Mouse (Mus musculus): ENCODE results near the gene Ciart. TPM values are rescaled to one million over a fixed set of nuclear protein-coding genes. Genes with fewer than 3 reads are reported as not detected.
A peak's percentile ranks its signal among the peaks of the same experiment; 100 is the strongest.

Ciart gene
- total and polyA plus RNA-seq, 3 experiments, result 1.0 to 5.1 (median 1.0) TPM

- peaks cover 25 to 62% of the 10 kb centered on the region in 2 experiments for H3K36me3 ChIP-seq (replicated peaks in 1 of 2; ENCODE audit: control insufficient read depth in 1 of 2, insufficient read depth in 1 of 2, low read length in 1 of 2)
- H3K4me2 ChIP-seq (ENCODE audit: insufficient read depth, low read depth, poor library complexity, severe bottlenecking), result peak overlapping the region; percentile 87
- no peaks in the 10 kb centered on the region for H3K27me3 ChIP-seq (replicated peaks)
- TF ChIP-seq NELFE (IDR thresholded peaks at IDR 0.05; ENCODE audit: low read depth, low read length), result no peak
- DNase-seq (ENCODE audit: extremely low read depth), result no peak
- H3K4me3 ChIP-seq (replicated peaks in 1 of 3; ENCODE audit: low read depth in 2 of 3, low read length in 2 of 3, poor library complexity in 1 of 3), result peak overlapping the region; percentile 68 to 96 (median 94)
- H3K4me1 ChIP-seq (ENCODE audit: control insufficient read depth in 1 of 2, insufficient read depth in 2 of 2), result peaks cover 3 to 19% of the 10 kb centered on the region in 2 experiments; a peak in 3 of 4 replicates
- H3K27ac ChIP-seq (ENCODE audit: insufficient read depth, low read depth), result no peak overlapping the region
- in situ Hi-C loops (cut with MboI; ENCODE audit: low pct_ligation_motif_present, low pct_unique_long_range_greater_than_20kb, low sequenced_read_pairs), result no loop called here
- dilution Hi-C loops (cut with MboI; ENCODE audit: extremely low pct_ligation_motif_present, extremely low pct_unique_long_range_greater_than_20kb, low sequenced_read_pairs), result no loop called here
- peak overlapping the region; percentile 88 for H3K9ac ChIP-seq (ENCODE audit: insufficient read depth, low read depth)
- H3K79me2 ChIP-seq (replicated peaks; ENCODE audit: control insufficient read depth, extremely low read depth, insufficient read depth, poor library complexity, severe bottlenecking), result peaks cover 43% of the 10 kb centered on the region
- H3K9me3 ChIP-seq (replicated peaks; ENCODE audit: low read length), result no peaks in the 10 kb centered on the region
Measured at GRCm38 (mm10) chr3:95870976-95871375, 11.1 kb downstream of the Ciart start.

- Histone ChIP-seq H3K9ac (ENCODE audit: insufficient read depth, low read depth) (no peak overlapping the region), H3K36me3 (replicated peaks in 1 of 2; ENCODE audit: control insufficient read depth in 1 of 2, insufficient read depth in 1 of 2, low read length in 1 of 2) (peaks cover 41 to 74% of the 10 kb centered on the region in 2 experiments), H3K4me1 (ENCODE audit: control insufficient read depth in 1 of 2, insufficient read depth in 2 of 2) (peaks cover 3 to 16% of the 10 kb centered on the region in 2 experiments; a peak in 3 of 4 replicates), H3K27me3 (replicated peaks) (no peaks in the 10 kb centered on the region), H3K27ac (ENCODE audit: insufficient read depth, low read depth) (no peak overlapping the region), H3K79me2 (replicated peaks; ENCODE audit: control insufficient read depth, extremely low read depth, insufficient read depth, poor library complexity, severe bottlenecking) (peaks cover 27% of the 10 kb centered on the region), H3K4me3 (replicated peaks in 1 of 3; ENCODE audit: low read depth in 2 of 3, low read length in 2 of 3, poor library complexity in 1 of 3) (no peak overlapping the region), H3K4me2 (ENCODE audit: insufficient read depth, low read depth, poor library complexity, severe bottlenecking) (no peak overlapping the region), H3K9me3 (replicated peaks; ENCODE audit: low read length) (no peaks in the 10 kb centered on the region)
- DNase-seq (ENCODE audit: extremely low read depth), result no peak
- dilution Hi-C loops (cut with MboI; ENCODE audit: extremely low pct_ligation_motif_present, extremely low pct_unique_long_range_greater_than_20kb, low sequenced_read_pairs), result no loop called here
- in situ Hi-C loops (cut with MboI; ENCODE audit: low pct_ligation_motif_present, low pct_unique_long_range_greater_than_20kb, low sequenced_read_pairs), result loop anchor here (5.0 kb wide), 1 partner anchor 35 kb away; the partner anchor contains the start of gene Car14
- no peak for TF ChIP-seq NRF1 (IDR thresholded peaks at IDR 0.05; ENCODE audit: low read depth, low read length)
- TF ChIP-seq ZNF384 (IDR thresholded peaks at IDR 0.05; ENCODE audit: low read depth, low read length), result no peak
- TF ChIP-seq RCOR1 (conservative IDR thresholded peaks at IDR 0.05; ENCODE audit: low read depth, low read length), result no peak
- no peak for TF ChIP-seq HCFC1 (IDR thresholded peaks at IDR 0.05; ENCODE audit: low read depth, low read length)
- no peak for TF ChIP-seq RAD21 (IDR thresholded peaks at IDR 0.05; ENCODE audit: low read depth, low read length)
- TF ChIP-seq USF1 (IDR thresholded peaks at IDR 0.05; ENCODE audit: low read depth, low read length), result no peak
- TF ChIP-seq ZMIZ1 (IDR thresholded peaks at IDR 0.05; ENCODE audit: low read depth, low read length), result no peak
- no peak for TF ChIP-seq MAFK (IDR thresholded peaks at IDR 0.05; ENCODE audit: insufficient replicate concordance, low read length)
- no peak for TF ChIP-seq MXI1 (IDR thresholded peaks at IDR 0.05; ENCODE audit: low read depth, low read length)
- TF ChIP-seq ETS1 (conservative IDR thresholded peaks at IDR 0.05; ENCODE audit: low read depth, low read length), result no peak
- TF ChIP-seq MAZ (IDR thresholded peaks at IDR 0.05; ENCODE audit: low read depth, low read length), result no peak
- TF ChIP-seq KAT2A (IDR thresholded peaks at IDR 0.05; ENCODE audit: insufficient replicate concordance, low read length), result no peak
Measured at GRCm38 (mm10) chr3:95867408-95867807, 14.6 kb downstream of the Ciart start.

- Histone ChIP-seq H3K9ac (ENCODE audit: insufficient read depth, low read depth) (no peak overlapping the region), H3K4me1 (ENCODE audit: control insufficient read depth in 1 of 2, insufficient read depth in 2 of 2) (peaks cover 3 to 13% of the 10 kb centered on the region in 2 experiments; a peak in 3 of 4 replicates), H3K27ac (ENCODE audit: insufficient read depth, low read depth) (no peak overlapping the region), H3K27me3 (replicated peaks) (no peaks in the 10 kb centered on the region), H3K9me3 (replicated peaks; ENCODE audit: low read length) (no peaks in the 10 kb centered on the region), H3K36me3 (replicated peaks in 1 of 2; ENCODE audit: control insufficient read depth in 1 of 2, insufficient read depth in 1 of 2, low read length in 1 of 2) (peaks cover 41 to 77% of the 10 kb centered on the region in 2 experiments), H3K4me2 (ENCODE audit: insufficient read depth, low read depth, poor library complexity, severe bottlenecking) (no peak overlapping the region), H3K4me3 (replicated peaks in 1 of 3; ENCODE audit: low read depth in 2 of 3, low read length in 2 of 3, poor library complexity in 1 of 3) (no peak overlapping the region), H3K79me2 (replicated peaks; ENCODE audit: control insufficient read depth, extremely low read depth, insufficient read depth, poor library complexity, severe bottlenecking) (peaks cover 22% of the 10 kb centered on the region)
- DNase-seq (ENCODE audit: extremely low read depth), result no peak
- dilution Hi-C loops (cut with MboI; ENCODE audit: extremely low pct_ligation_motif_present, extremely low pct_unique_long_range_greater_than_20kb, low sequenced_read_pairs) (no loop called here), in situ Hi-C loops (cut with MboI; ENCODE audit: low pct_ligation_motif_present, low pct_unique_long_range_greater_than_20kb, low sequenced_read_pairs) (loop anchor here (5.0 kb wide), 1 partner anchor 36 kb away; the partner anchor contains the start of gene Car14)
- no peak for TF ChIP-seq JUN (IDR thresholded peaks at IDR 0.05; ENCODE audit: insufficient read depth, low read depth, low read length)
- no peak for TF ChIP-seq SMC3 (IDR thresholded peaks at IDR 0.05; ENCODE audit: low read depth, low read length)
- no peak for TF ChIP-seq TCF12 (IDR thresholded peaks at IDR 0.05; ENCODE audit: low read depth, low read length)
Measured at GRCm38 (mm10) chr3:95866071-95866470, 16.0 kb downstream of the Ciart start.
